Mouse (Mus musculus): ENCODE data around the gene Dnajc17.

Dnajc17 gene

DNA sequence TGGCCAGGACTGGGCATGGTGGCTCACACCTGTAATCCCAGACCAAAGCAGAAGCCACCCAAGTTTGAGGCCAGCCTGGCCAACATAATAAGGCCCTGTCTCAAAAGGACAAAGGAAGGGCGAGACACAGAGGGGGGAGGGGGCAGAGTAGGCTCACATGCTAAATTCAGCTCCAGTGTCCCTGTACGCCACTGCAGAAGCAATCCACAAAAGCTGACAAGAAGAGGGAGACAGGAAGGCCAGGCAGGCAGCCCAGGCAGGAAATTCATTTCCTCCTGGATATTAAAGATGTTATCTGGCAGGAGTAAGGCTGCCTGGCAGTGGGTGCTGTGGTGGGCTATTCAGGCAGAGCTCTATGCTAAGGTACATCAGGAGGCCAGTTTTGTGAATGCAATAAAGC lies 47.3 kb downstream of the Dnajc17 start:
- no peak for DNase-seq (ENCODE audit: low spot score in 2 of 2)

- no peak for DNase-seq (ENCODE audit: low spot score in 2 of 2)
Observed at GRCm38 (mm10) chr2:119157836-119158235, 50.8 kb downstream of the Dnajc17 start.

- DNase-seq (ENCODE audit: low spot score in 2 of 2), result peak; percentile 98
Observed at GRCm38 (mm10) chr2:119156681-119157572, 51.7 kb downstream of the Dnajc17 start, which contains the start of gene Rmdn3. Gene Rmdn3 (minus strand): TSS chr2:119157034.

DNA sequence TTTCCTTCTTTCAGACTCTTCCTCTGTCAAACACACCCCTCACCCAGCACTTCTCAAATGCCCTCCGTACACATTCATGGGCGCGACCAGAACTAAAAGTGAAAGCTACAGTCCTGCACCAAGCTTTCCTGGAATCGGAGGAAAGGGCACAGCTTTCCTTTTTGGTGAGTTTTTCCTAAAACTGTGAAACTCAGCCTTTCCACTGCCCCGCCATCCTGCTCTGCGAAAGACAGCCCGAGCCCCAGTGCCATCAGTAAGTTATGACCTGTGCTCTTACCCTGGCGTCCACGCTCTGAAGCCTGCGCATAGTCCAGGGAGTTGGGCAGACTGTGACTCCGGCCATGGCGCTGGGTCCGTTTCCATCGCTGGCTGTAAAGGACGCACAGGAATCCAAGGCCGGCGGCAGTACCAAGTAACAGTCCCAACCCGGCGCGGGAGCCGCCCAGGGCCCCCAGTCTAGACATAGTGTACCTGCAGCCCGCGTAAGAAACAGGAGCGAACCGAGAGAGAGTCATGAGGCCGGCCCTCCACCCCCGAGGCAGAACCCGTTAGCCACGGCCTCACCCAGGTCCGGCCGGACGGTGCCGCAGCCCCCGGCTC lies 52.4 kb downstream of the Dnajc17 start:
- peak in 1 of 2 experiments; percentile 47 for DNase-seq (ENCODE audit: low spot score in 2 of 2)

- DNase-seq (ENCODE audit: low spot score in 2 of 2), result no peak
Observed at GRCm38 (mm10) chr2:119155388-119155787, 53.2 kb downstream of the Dnajc17 start.

- DNase-seq (ENCODE audit: low spot score in 2 of 2), result no peak
Observed at GRCm38 (mm10) chr2:119154683-119155082, 53.9 kb downstream of the Dnajc17 start.

DNA sequence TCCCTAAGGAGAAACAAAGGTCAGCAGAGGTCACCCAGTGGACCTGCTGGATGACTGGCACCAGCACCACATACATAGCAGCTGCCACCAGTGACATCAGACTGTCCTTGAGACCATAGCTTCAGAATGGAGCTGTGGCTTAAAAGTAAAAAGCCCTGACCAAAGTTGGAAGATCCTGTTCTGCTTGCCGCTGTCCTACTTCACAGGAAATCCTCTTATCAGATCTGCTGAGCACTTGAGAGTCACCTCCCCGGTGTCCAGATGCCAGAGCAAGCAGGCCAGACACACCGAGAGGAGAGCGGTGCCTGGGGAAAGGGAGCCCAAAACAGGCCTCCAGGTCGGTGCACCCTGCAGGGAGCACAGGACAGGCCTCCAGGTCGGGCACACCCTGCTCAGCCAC lies 56.3 kb downstream of the Dnajc17 start:
- DNase-seq (ENCODE audit: low spot score in 2 of 2), result no peak

DNA sequence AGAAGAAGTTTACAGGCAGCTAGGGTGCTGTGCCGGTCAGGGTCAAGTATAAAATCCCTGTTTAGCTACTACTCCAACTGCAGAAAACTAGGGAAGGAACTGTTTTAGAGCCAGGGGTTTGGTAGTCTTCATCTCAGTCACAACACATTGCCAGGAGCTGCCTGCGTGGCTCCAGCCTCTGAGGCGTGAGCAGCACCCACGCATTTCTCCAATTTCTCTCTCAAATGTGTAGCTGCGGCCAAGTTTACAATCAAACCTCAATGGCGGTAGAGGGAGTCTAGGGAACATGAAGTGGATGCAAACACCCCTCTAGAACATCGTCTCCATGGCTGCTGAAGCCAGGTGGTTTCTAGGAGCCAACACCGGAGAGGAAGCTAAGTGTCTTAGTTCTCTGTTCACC lies 60.8 kb downstream of the Dnajc17 start:
- no peak for DNase-seq (ENCODE audit: low spot score in 2 of 2)

GRCm38 (mm10) chr2:119147160-119147678 lies 61.4 kb downstream of the Dnajc17 start:
- DNase-seq (ENCODE audit: low spot score in 2 of 2), result no peak

DNA sequence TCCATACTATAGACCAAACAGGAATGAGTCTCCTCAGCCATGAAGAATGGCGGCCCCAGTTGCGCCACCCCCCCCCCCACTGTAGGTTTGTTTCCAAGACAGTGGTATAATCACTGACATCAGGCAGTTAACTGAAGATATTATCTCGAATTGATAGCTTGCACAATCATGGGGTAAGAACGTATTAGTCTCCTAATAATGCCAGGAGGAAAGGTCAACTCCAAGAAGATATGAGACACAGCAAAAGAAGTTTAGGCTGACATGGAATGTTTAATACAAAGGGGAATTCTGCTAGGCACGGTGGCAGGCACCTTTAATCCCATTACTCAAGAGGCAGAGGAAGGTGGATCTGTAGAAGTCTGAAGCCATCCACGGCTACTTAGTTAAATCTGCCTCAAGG lies 62.2 kb downstream of the Dnajc17 start:
- no peak for DNase-seq (ENCODE audit: low spot score in 2 of 2)

DNA sequence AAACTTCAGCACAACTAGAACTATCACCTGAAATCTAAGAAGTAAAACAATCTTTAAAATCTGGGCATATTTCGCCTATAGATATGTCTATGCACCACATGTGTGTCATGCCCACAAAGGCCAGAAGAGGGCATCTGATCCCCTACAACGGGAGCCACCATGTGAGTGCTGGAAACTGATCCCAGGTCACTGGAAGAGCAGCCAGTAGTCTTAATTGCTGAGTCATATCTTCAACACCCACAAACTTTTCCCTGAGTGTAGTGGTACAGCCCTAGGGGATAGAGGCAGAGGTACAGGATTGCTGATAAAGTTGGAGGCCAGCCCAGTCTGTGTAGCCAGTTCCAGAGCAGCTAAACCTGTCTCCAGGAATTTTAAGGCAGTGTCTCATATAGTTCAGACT lies 63.4 kb downstream of the Dnajc17 start:
- no peak for DNase-seq (ENCODE audit: low spot score in 2 of 2)

DNA sequence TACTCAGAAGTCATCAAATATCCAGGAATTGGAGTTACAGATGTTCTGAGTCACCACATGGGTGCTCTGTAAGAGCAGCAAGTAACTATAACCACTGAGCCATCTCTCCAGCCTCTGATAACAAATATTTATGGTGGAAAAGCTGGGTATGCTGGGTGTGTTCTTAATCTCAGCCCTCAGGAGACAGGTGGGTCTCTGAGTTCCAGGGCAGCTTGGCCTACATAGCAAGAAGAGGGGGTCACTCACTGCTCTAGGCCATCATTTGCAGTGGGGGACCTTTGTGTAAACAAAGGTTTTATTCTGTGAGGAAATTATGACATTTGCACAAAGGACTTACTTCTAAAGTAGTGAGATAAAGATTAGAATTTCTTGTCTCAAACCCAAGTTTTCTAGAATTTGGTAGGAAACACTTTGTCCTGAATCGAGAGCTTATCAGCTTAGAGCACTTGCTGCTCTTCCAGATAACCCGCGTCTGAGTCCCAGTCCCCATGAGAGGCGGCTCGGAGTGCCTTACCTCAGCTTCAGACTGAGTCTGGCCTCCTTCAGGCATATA lies 72.2 kb downstream of the Dnajc17 start:
- DNase-seq (ENCODE audit: low spot score in 2 of 2), result no peak
